Comparison of ENCODE assay signal across 30 mouse cellular contexts in the genomic region with DNA sequence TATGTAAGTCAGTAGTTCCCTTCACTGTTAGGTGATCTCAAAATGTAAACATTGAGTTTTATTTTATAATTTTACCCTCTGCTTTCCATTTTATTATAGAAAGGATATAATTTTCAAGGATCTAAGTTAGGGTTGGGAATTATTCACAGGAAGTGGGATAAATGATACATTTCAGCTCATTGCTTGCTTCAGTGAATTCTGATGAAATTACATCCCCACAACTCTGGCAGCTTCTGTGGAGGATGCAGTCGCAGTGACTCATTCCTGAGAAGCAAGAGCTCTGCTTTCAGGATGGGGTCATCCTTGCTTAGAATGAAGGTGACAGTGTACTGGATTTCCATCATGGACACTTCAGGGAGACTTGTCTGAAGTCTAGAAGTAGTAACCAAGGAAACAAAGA. TPM values are rescaled to one million over a fixed set of nuclear protein-coding genes. Genes with fewer than 3 reads are reported as not detected.
A peak's percentile ranks its signal among the peaks of the same experiment; 100 is the strongest.
DNase-seq lines count a peak whose midpoint lies in the region; ATAC-seq and TF ChIP-seq lines count a peak whose summit lies in the region.
"Had no signal": no experiment of that assay in that cellular context is flagged by ENCODE, and none has a peak within 500 bp of the region (broad histone marks: within the 10 kb centered on the region; RNA-seq: fewer than 3 reads in every experiment).

No protein-coding gene starts in this region.

- no peak overlapping the region for H3K4me2 ChIP-seq in kidney, postnatal 0 days (ENCODE audit: low read length)
- H3K4me2 ChIP-seq: embryonic facial prominence, embryonic 12.5 days; heart, embryonic 12.5 days; hindbrain, embryonic 14.5 days; limb, embryonic 15.5 days; lung, embryonic 14.5 days; midbrain, embryonic 11.5 days had no signal

- ATAC-seq in kidney, postnatal 0 days (replicated peaks; ENCODE audit: low FRiP score, low read depth) = no peak
- ATAC-seq: forebrain, embryonic 16.5 days; intestine, postnatal 0 days; midbrain, embryonic 16.5 days had no signal

- no peak overlapping the region for H3K27ac ChIP-seq in kidney, postnatal 0 days
- H3K27ac ChIP-seq: embryonic facial prominence, embryonic 12.5 days; hindbrain, embryonic 14.5 days; limb, embryonic 10.5 days; limb, embryonic 15.5 days; liver, embryonic 14.5 days had no signal

- DNase-seq in kidney, postnatal 0 days (ENCODE audit: low spot score) = peak; percentile 10
- no peak for DNase-seq in kidney, adult 18-20 months
- peak; percentile 54 for DNase-seq in 3134 (ENCODE audit: extremely low read depth, insufficient read length, low spot score)
- DNase-seq in Muller cell, postnatal 12 days (ENCODE audit: inconsistent ontology term) = peak; percentile 58
- DNase-seq in fibroblast of lung, adult 2 months (ENCODE audit: low read depth) = peak; percentile 12
- no peak for DNase-seq in gastrocnemius, postnatal 14 days
- DNase-seq in thymus, postnatal 0 days (ENCODE audit: low spot score) = no peak
- DNase-seq: adrenal gland, postnatal 14 days; cerebellum, adult 11-12 months; cerebellum, adult 9-11 months; embryo, embryonic 11 days; gastrocnemius, postnatal 36 days; heart, adult 18-20 months; kidney, postnatal 25 days; lung, embryonic 14.5 days; lung, postnatal 14 days; retina, postnatal 1 day had no signal

- H3K4me3 ChIP-seq in kidney, postnatal 0 days (replicated peaks; ENCODE audit: low read depth, low read length) = no peak overlapping the region
- H3K4me3 ChIP-seq: embryonic facial prominence, embryonic 12.5 days; heart, embryonic 12.5 days; limb, embryonic 10.5 days; limb, embryonic 15.5 days had no signal

- no peak for TF ChIP-seq CTCF in kidney, postnatal 0 days (IDR thresholded peaks at IDR 0.05; ENCODE audit: low read depth)

- H3K36me3 ChIP-seq in kidney, postnatal 0 days (ENCODE audit: insufficient read depth, low read length) = no peaks in the 10 kb centered on the region
- H3K36me3 ChIP-seq: embryonic facial prominence, embryonic 12.5 days; heart, embryonic 12.5 days; limb, embryonic 10.5 days; limb, embryonic 15.5 days had no signal

- 41% methylated on average over 1 of the region's 1 CpGs for WGBS in kidney, postnatal 0 days

- intact Hi-C loops in gastrocnemius, postnatal 14 days (cut with DNase I; ENCODE audit: low total_unique reads) = no loop called here

- no peak overlapping the region for H3K9ac ChIP-seq in kidney, postnatal 0 days (ENCODE audit: low read depth, low read length)
- H3K9ac ChIP-seq: embryonic facial prominence, embryonic 12.5 days; heart, embryonic 12.5 days; hindbrain, embryonic 14.5 days; limb, embryonic 15.5 days; liver, embryonic 14.5 days; lung, embryonic 14.5 days had no signal

- no peaks in the 10 kb centered on the region for H3K4me1 ChIP-seq in kidney, postnatal 0 days (replicated peaks; ENCODE audit: insufficient read depth, low read length)
- H3K4me1 ChIP-seq: embryonic facial prominence, embryonic 12.5 days; heart, embryonic 12.5 days; limb, embryonic 10.5 days; limb, embryonic 15.5 days had no signal

- H3K9me3 ChIP-seq in kidney, postnatal 0 days (replicated peaks; ENCODE audit: low read length) = no peaks in the 10 kb centered on the region
- H3K9me3 ChIP-seq: embryonic facial prominence, embryonic 12.5 days; heart, embryonic 12.5 days; limb, embryonic 10.5 days; limb, embryonic 15.5 days had no signal

- no peaks in the 10 kb centered on the region for H3K27me3 ChIP-seq in kidney, postnatal 0 days (ENCODE audit: insufficient read depth, low read length)
- H3K27me3 ChIP-seq: CH12.LX; embryonic facial prominence, embryonic 12.5 days; heart, embryonic 12.5 days; limb, embryonic 15.5 days had no signal

RNA-seq across cellular contexts. Expression of a gene that starts 31.9 kb away (rescaled TPM):
- polyA plus RNA-seq in kidney, postnatal 0 days (2015; fragmentation: Nextera tagmentation; extraction: Ambion mirVana) = 0.66 and 0.71 TPM in 2 replicates
- total RNA-seq in gastrocnemius, postnatal 14 days (2021) = under 1 TPM; 0.07 to 0.08 TPM
- 0.05 and 0.08 TPM in 2 replicates for polyA plus RNA-seq in thymus, postnatal 0 days (2015; fragmentation: Nextera tagmentation; extraction: Ambion mirVana)
- total RNA-seq: gastrocnemius, adult 18-20 months; gastrocnemius, postnatal 36 days; hematopoietic stem cell, adult 5-6 weeks had no signal

Comparison
In these comparisons a context has a peak if more than half of its experiments do, and no peak if none do; other contexts are left out.
1. DNase-seq: peak in kidney, postnatal 0 days (single experiment), 3134 (single experiment), Muller cell, postnatal 12 days (single experiment) and fibroblast of lung, adult 2 months (single experiment); none in kidney, adult 18-20 months (single experiment), gastrocnemius, postnatal 14 days (single experiment) and thymus, postnatal 0 days (single experiment).